Mouse (Mus musculus) embryonic facial prominence, embryonic 13.5 days (tissue): ENCODE measurements around the gene Nkx6-2. TPM values are rescaled to one million over a fixed set of nuclear protein-coding genes. Genes with fewer than 3 reads are reported as not detected.

ENCODE experiments used
- ATAC-seq: fragments of 200-750 bp; cut with Nextera tagmentation; 2 replicates; pipeline ENCODE4 v1.8.0; 2017; ENCODE audit warnings: low read depth; ENCODE audit not compliant: insufficient number of reproducible peaks, insufficient read depth, low FRiP score, low TSS enrichment
- H3K27ac ChIP-seq: fragments of 300-500 bp; sonication (generic); 2 replicates; pipeline ENCODE4 v1.5.1; 2015; ENCODE audit warnings: moderate library complexity, mild to moderate bottlenecking, inconsistent platforms
- H3K27me3 ChIP-seq: fragments of 300-500 bp; sonication (generic); 2 replicates; pipeline ENCODE4 v1.6.1; 2015; ENCODE audit warnings: mild to moderate bottlenecking, inconsistent platforms
- H3K36me3 ChIP-seq: fragments of 300-500 bp; sonication (generic); 2 replicates; pipeline ENCODE4 v1.6.1; 2015; ENCODE audit warnings: mild to moderate bottlenecking, inconsistent platforms
- H3K4me1 ChIP-seq: fragments of 300-500 bp; sonication (generic); 2 replicates; pipeline ENCODE4 v1.6.1; 2015; ENCODE audit warnings: inconsistent platforms
- H3K4me2 ChIP-seq: fragments of 300-500 bp; sonication (generic); 2 replicates; pipeline ENCODE4 v1.6.1; 2015; ENCODE audit warnings: moderate library complexity, mild to moderate bottlenecking, inconsistent platforms
- H3K4me3 ChIP-seq: fragments of 300-500 bp; sonication (generic); 2 replicates; pipeline ENCODE4 v1.5.1; 2015; ENCODE audit warnings: mild to moderate bottlenecking, inconsistent platforms
- H3K9ac ChIP-seq: fragments of 300-500 bp; sonication (generic); 2 replicates; pipeline ENCODE4 v1.6.1; 2015; ENCODE audit warnings: mild to moderate bottlenecking, inconsistent platforms
- H3K9me3 ChIP-seq: fragments of 300-500 bp; sonication (generic); 2 replicates; pipeline ENCODE4 v1.6.1; 2016; ENCODE audit warnings: inconsistent platforms
- WGBS: fragments of 180-500 bp; shearing (Covaris S2); methylation state at CpG from one replicate; pipeline ENCODE4 v1.1.7; 2015; ENCODE audit warnings: mixed read lengths; 5-methylcytosine and 5-hydroxymethylcytosine counted together
- polyA plus RNA-seq: library from polyadenylated mRNA; unstranded; fragments of >200 nt; fragmentation: Nextera tagmentation; extraction: Ambion mirVana; gene quantifications from 2 replicates; pipeline ENCODE4 v1.2.1, GENCODE M21; 2015

Gene Nkx6-2
- polyA plus RNA-seq, 1 experiment from 2014 or later = not detected

GRCm38 (mm10) chr7:139538541-139538940, 44.1 kb downstream of the Nkx6-2 start:
- peaks cover 45% of the 10 kb centered on the region for H3K36me3 ChIP-seq
- no peaks in the 10 kb centered on the region for H3K4me1 ChIP-seq
- no peak overlapping the region for H3K9ac ChIP-seq
- 69% methylated on average over 2 of the region's 2 CpGs for WGBS
- H3K4me3 ChIP-seq = no peak overlapping the region
- no peaks in the 10 kb centered on the region for H3K27me3 ChIP-seq
- no peak for ATAC-seq
- H3K9me3 ChIP-seq = no peaks in the 10 kb centered on the region
- no peak overlapping the region for H3K27ac ChIP-seq
- no peak overlapping the region for H3K4me2 ChIP-seq

GRCm38 (mm10) chr7:139537831-139538230, 44.8 kb downstream of the Nkx6-2 start:
- 87% methylated on average over 9 of the region's 9 CpGs for WGBS
- Histone ChIP-seq H3K27ac (no peak overlapping the region), H3K4me3 (no peak overlapping the region), H3K9me3 (no peaks in the 10 kb centered on the region), H3K27me3 (no peaks in the 10 kb centered on the region), H3K36me3 (peaks cover 40% of the 10 kb centered on the region), H3K4me1 (no peaks in the 10 kb centered on the region), H3K4me2 (no peak overlapping the region), H3K9ac (no peak overlapping the region)
- no peak for ATAC-seq

- Histone ChIP-seq H3K27ac (no peak overlapping the region), H3K36me3 (peaks cover 38% of the 10 kb centered on the region), H3K9ac (no peak overlapping the region), H3K27me3 (no peaks in the 10 kb centered on the region), H3K4me3 (no peak overlapping the region), H3K4me1 (no peaks in the 10 kb centered on the region), H3K4me2 (no peak overlapping the region), H3K9me3 (no peaks in the 10 kb centered on the region)
- ATAC-seq = no peak
- 96% methylated on average over 2 of the region's 2 CpGs for WGBS
Observed at GRCm38 (mm10) chr7:139536831-139537230, 45.8 kb downstream of the Nkx6-2 start.

- no peak for ATAC-seq
- 72% methylated on average over 5 of the region's 5 CpGs for WGBS
- H3K9me3 ChIP-seq = no peaks in the 10 kb centered on the region
- H3K9ac ChIP-seq = no peak overlapping the region
- no peaks in the 10 kb centered on the region for H3K27me3 ChIP-seq
- no peak overlapping the region for H3K4me3 ChIP-seq
- H3K4me1 ChIP-seq = no peaks in the 10 kb centered on the region
- peaks cover 35% of the 10 kb centered on the region for H3K36me3 ChIP-seq
- no peak overlapping the region for H3K27ac ChIP-seq
- H3K4me2 ChIP-seq = no peak overlapping the region
Observed at GRCm38 (mm10) chr7:139536331-139536730, 46.3 kb downstream of the Nkx6-2 start.

GRCm38 (mm10) chr7:139531428-139531801, 51.2 kb downstream of the Nkx6-2 start:
- no peaks in the 10 kb centered on the region for H3K4me1 ChIP-seq
- no peaks in the 10 kb centered on the region for H3K27me3 ChIP-seq
- WGBS = 57% methylated on average over 4 of the region's 4 CpGs
- H3K27ac ChIP-seq = no peak overlapping the region
- no peaks in the 10 kb centered on the region for H3K9me3 ChIP-seq
- ATAC-seq = no peak
- H3K4me3 ChIP-seq = no peak overlapping the region
- H3K9ac ChIP-seq = no peak overlapping the region
- H3K36me3 ChIP-seq = peaks cover 34% of the 10 kb centered on the region
- no peak overlapping the region for H3K4me2 ChIP-seq

- H3K36me3 ChIP-seq = peaks cover 38% of the 10 kb centered on the region
- H3K9me3 ChIP-seq = no peaks in the 10 kb centered on the region
- no peak for ATAC-seq
- 55% methylated on average over 16 of the region's 16 CpGs for WGBS
- no peak overlapping the region for H3K4me3 ChIP-seq
- no peaks in the 10 kb centered on the region for H3K27me3 ChIP-seq
- H3K9ac ChIP-seq = no peak overlapping the region
- no peak overlapping the region for H3K4me2 ChIP-seq
- no peak overlapping the region for H3K27ac ChIP-seq
- no peaks in the 10 kb centered on the region for H3K4me1 ChIP-seq
Observed at GRCm38 (mm10) chr7:139530591-139531427, 51.8 kb downstream of the Nkx6-2 start.

Other genes starting within 250 kb of the Nkx6-2 start
- 24.4 and 24.9 TPM in 2 replicates for gene Inpp5a, start 193.7 kb downstream of the Nkx6-2 start, polyA plus RNA-seq
- 0.36 and 0.76 TPM in 2 replicates for gene Cfap46, start 101.0 kb upstream of the Nkx6-2 start, polyA plus RNA-seq